Mouse (Mus musculus): ENCODE results near the gene Stk38.

The Stk38 gene

DNA sequence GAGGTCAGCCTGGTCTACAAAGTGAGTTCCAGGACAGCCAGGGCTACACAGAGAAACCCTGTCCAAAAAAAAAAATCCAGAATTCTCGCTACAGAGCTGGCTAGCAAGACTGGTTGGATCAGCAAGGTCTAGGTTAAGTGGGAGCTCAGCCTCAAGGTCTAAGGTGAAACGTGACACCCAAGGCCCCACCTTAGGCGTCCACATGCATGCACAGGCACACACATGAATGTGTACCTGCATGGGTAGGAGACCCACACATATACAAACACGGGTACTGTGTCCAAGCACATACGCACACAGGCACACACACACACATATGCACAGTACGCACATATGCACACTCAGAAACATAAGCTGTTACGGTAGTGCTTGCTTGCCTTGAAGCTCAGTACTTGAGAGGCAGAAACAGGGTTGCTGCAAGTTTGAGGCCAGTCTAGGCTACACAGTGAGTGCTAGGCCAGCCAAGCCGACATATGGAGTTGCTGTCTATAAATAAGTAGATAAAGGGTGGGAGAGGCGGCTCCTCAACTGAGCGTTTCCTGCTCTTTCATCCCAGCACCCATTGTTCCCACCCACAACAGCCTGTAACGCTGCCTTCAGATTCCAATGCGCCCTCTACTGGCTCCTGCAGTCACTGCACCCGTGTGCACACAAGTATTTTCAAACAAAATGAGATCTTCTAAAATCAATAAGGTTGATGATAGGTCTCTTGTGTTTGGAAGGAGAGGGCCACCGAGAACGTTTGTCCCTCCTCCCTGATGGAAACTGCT is 80.7 kb downstream of the Stk38 start:
- no peak for DNase-seq (ENCODE audit: low read depth, low spot score)

GRCm38 (mm10) chr17:28926380-28926779 is 81.4 kb downstream of the Stk38 start:
- DNase-seq (ENCODE audit: low read depth, low spot score), result peak; percentile 69

DNA sequence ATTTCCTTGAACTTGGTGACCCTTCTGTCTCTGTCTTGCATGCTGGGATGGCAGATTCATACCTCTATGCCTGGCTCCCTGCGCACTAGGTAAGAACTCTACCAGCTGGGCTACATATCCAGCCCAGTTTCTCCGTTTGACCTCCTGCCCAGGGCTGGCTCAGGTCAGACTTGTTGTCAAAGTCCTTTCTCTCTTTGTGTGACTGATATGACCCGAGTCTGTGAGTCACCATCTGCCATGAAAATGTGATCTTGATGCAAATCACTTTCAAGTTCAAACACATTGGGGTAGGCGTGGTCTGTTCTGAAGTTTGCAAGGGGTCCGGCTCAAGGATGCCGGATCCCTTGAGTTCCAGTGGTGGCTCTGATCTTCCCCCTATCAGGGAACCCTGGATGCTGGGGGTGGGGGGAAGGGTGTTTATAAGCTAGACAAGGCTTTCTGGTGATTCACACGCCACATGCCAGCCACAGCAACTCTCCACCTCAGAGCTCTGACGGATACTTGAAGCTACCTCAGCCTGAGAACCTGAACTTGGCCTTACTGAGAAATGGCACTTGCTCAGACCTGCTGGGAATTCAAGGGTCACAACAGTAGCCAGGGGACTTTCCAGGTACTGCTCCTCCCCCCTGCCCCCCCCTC is 82.7 kb downstream of the Stk38 start:
- DNase-seq (ENCODE audit: low read depth, low spot score), result no peak

- DNase-seq (ENCODE audit: low read depth, low spot score), result no peak
Observed at GRCm38 (mm10) chr17:28922096-28922495, 85.7 kb downstream of the Stk38 start.

DNA sequence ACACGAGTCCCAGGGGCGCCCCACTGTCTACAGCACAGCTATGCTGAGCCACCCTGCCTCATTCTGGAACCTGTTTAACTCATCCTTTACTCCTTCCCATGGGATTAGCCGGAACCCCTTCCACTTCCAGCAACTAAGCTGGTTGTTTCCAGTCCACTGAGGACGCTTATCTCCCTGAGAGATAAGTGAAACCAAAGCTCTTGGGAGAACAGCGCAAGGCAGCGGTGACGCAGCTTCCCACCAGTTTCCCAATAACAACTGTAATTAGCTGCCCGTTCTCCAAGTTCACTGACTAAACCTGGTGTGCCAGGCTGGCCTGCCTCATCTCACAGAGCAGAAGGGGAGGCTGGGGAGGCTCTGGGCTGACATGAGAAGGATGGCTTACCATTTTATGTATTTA is 86.7 kb downstream of the Stk38 start:
- DNase-seq (ENCODE audit: low read depth, low spot score), result no peak

All from skeletal muscle tissue, adult 2 months (tissue).